Mouse (Mus musculus): ENCODE data around the gene Ear6. TPM values are rescaled to one million over a fixed set of nuclear protein-coding genes. Genes with fewer than 3 reads are reported as not detected.

The Ear6 gene
- polyA plus RNA-seq, 1 experiment from 2014 or later = not detected

- no peak within 1 kb of the TSS for H3K27ac ChIP-seq (ENCODE audit: low read length)
- H3K9ac ChIP-seq (replicated peaks; ENCODE audit: low read length) = no peak within 1 kb of the TSS
- H3K4me3 ChIP-seq (ENCODE audit: low read length) = no peak within 1 kb of the TSS
- 81% methylated on average over 9 of the region's 9 CpGs for WGBS
- no peaks in the 10 kb centered on the region for H3K9me3 ChIP-seq (ENCODE audit: low read length)
- ATAC-seq (ENCODE audit: low FRiP score, low TSS enrichment) = no peak
- peaks cover 48% of the 10 kb centered on the region for H3K36me3 ChIP-seq (ENCODE audit: insufficient read depth, low read length)
- no peaks in the 10 kb centered on the region for H3K27me3 ChIP-seq (ENCODE audit: insufficient read depth, low read length)
- no peak within 1 kb of the TSS for H3K4me2 ChIP-seq (replicated peaks; ENCODE audit: low read depth, low read length)
- H3K4me1 ChIP-seq (ENCODE audit: insufficient read depth, low read length) = no peaks in the 10 kb centered on the region
Observed at GRCm38 (mm10) chr14:51892191-51892939, 38.9 kb downstream of the Ear6 start, which contains the start of gene Slc39a2. TSS of gene Slc39a2 (plus strand) at chr14:51892889.

GRCm38 (mm10) chr14:51893094-51893794 is 39.7 kb downstream of the Ear6 start:
- Histone ChIP-seq H3K4me3 (ENCODE audit: low read length) (no peak overlapping the region), H3K4me2 (replicated peaks; ENCODE audit: low read depth, low read length) (no peak overlapping the region), H3K4me1 (ENCODE audit: insufficient read depth, low read length) (no peaks in the 10 kb centered on the region), H3K9me3 (ENCODE audit: low read length) (no peaks in the 10 kb centered on the region), H3K27me3 (ENCODE audit: insufficient read depth, low read length) (no peaks in the 10 kb centered on the region), H3K9ac (replicated peaks; ENCODE audit: low read length) (no peak overlapping the region), H3K27ac (ENCODE audit: low read length) (no peak overlapping the region), H3K36me3 (ENCODE audit: insufficient read depth, low read length) (peaks cover 40% of the 10 kb centered on the region)
- WGBS = 34% methylated on average over 10 of the region's 10 CpGs
- no peak for ATAC-seq (ENCODE audit: low FRiP score, low TSS enrichment)

- H3K4me3 ChIP-seq (ENCODE audit: low read length) = no peak overlapping the region
Observed at GRCm38 (mm10) chr14:51893809-51894208, 40.3 kb downstream of the Ear6 start.

GRCm38 (mm10) chr14:51895071-51895470 is 41.6 kb downstream of the Ear6 start:
- H3K4me1 ChIP-seq (ENCODE audit: insufficient read depth, low read length) = no peaks in the 10 kb centered on the region
- H3K36me3 ChIP-seq (ENCODE audit: insufficient read depth, low read length) = peaks cover 23% of the 10 kb centered on the region
- no peak overlapping the region for H3K27ac ChIP-seq (ENCODE audit: low read length)
- H3K4me3 ChIP-seq (ENCODE audit: low read length) = no peak overlapping the region
- WGBS = 79% methylated on average over 14 of the region's 14 CpGs
- no peak overlapping the region for H3K4me2 ChIP-seq (replicated peaks; ENCODE audit: low read depth, low read length)
- no peak for ATAC-seq (ENCODE audit: low FRiP score, low TSS enrichment)
- no peaks in the 10 kb centered on the region for H3K27me3 ChIP-seq (ENCODE audit: insufficient read depth, low read length)
- no peak overlapping the region for H3K9ac ChIP-seq (replicated peaks; ENCODE audit: low read length)
- H3K9me3 ChIP-seq (ENCODE audit: low read length) = no peaks in the 10 kb centered on the region

More at GRCm38 (mm10) chr14:51893809-51894208, 40.3 kb downstream of the Ear6 start:
- WGBS = 64% methylated on average over 3 of the region's 3 CpGs
- no peak overlapping the region for H3K9ac ChIP-seq (replicated peaks; ENCODE audit: low read length)
- ATAC-seq (ENCODE audit: low FRiP score, low TSS enrichment) = no peak
- no peaks in the 10 kb centered on the region for H3K4me1 ChIP-seq (ENCODE audit: insufficient read depth, low read length)
- peaks cover 36% of the 10 kb centered on the region for H3K36me3 ChIP-seq (ENCODE audit: insufficient read depth, low read length)
- no peak overlapping the region for H3K4me2 ChIP-seq (replicated peaks; ENCODE audit: low read depth, low read length)
- no peak overlapping the region for H3K27ac ChIP-seq (ENCODE audit: low read length)
- no peaks in the 10 kb centered on the region for H3K9me3 ChIP-seq (ENCODE audit: low read length)
- no peaks in the 10 kb centered on the region for H3K27me3 ChIP-seq (ENCODE audit: insufficient read depth, low read length)

- Histone ChIP-seq H3K4me1 (ENCODE audit: insufficient read depth, low read length) (no peaks in the 10 kb centered on the region), H3K9me3 (ENCODE audit: low read length) (no peaks in the 10 kb centered on the region), H3K4me3 (ENCODE audit: low read length) (no peak overlapping the region), H3K4me2 (replicated peaks; ENCODE audit: low read depth, low read length) (no peak overlapping the region), H3K27me3 (ENCODE audit: insufficient read depth, low read length) (no peaks in the 10 kb centered on the region), H3K27ac (ENCODE audit: low read length) (no peak overlapping the region), H3K36me3 (ENCODE audit: insufficient read depth, low read length) (peaks cover 15% of the 10 kb centered on the region), H3K9ac (replicated peaks; ENCODE audit: low read length) (no peak overlapping the region)
- ATAC-seq (ENCODE audit: low FRiP score, low TSS enrichment) = no peak
- WGBS = 83% methylated on average over 6 of the region's 6 CpGs
Observed at GRCm38 (mm10) chr14:51896019-51896418, 42.5 kb downstream of the Ear6 start.

- Histone ChIP-seq H3K9me3 (ENCODE audit: low read length) (no peaks in the 10 kb centered on the region), H3K4me3 (ENCODE audit: low read length) (no peak overlapping the region), H3K9ac (replicated peaks; ENCODE audit: low read length) (no peak overlapping the region), H3K36me3 (ENCODE audit: insufficient read depth, low read length) (peaks cover 8% of the 10 kb centered on the region), H3K4me2 (replicated peaks; ENCODE audit: low read depth, low read length) (no peak overlapping the region), H3K4me1 (ENCODE audit: insufficient read depth, low read length) (no peaks in the 10 kb centered on the region), H3K27me3 (ENCODE audit: insufficient read depth, low read length) (no peaks in the 10 kb centered on the region), H3K27ac (ENCODE audit: low read length) (no peak overlapping the region)
- 76% methylated on average over 8 of the region's 8 CpGs for WGBS
- ATAC-seq (ENCODE audit: low FRiP score, low TSS enrichment) = no peak
Observed at GRCm38 (mm10) chr14:51896539-51897170, 43.2 kb downstream of the Ear6 start.

GRCm38 (mm10) chr14:51899351-51899750 is 45.9 kb downstream of the Ear6 start:
- Histone ChIP-seq H3K36me3 (ENCODE audit: insufficient read depth, low read length) (no peaks in the 10 kb centered on the region), H3K4me1 (ENCODE audit: insufficient read depth, low read length) (no peaks in the 10 kb centered on the region), H3K9me3 (ENCODE audit: low read length) (no peaks in the 10 kb centered on the region), H3K27ac (ENCODE audit: low read length) (no peak overlapping the region), H3K4me2 (replicated peaks; ENCODE audit: low read depth, low read length) (no peak overlapping the region), H3K4me3 (ENCODE audit: low read length) (no peak overlapping the region), H3K9ac (replicated peaks; ENCODE audit: low read length) (no peak overlapping the region), H3K27me3 (ENCODE audit: insufficient read depth, low read length) (no peaks in the 10 kb centered on the region)
- WGBS = 88% methylated on average over 1 of the region's 1 CpGs
- ATAC-seq (ENCODE audit: low FRiP score, low TSS enrichment) = no peak

- Histone ChIP-seq H3K9ac (replicated peaks; ENCODE audit: low read length) (no peak overlapping the region), H3K9me3 (ENCODE audit: low read length) (no peaks in the 10 kb centered on the region), H3K36me3 (ENCODE audit: insufficient read depth, low read length) (no peaks in the 10 kb centered on the region), H3K27ac (ENCODE audit: low read length) (no peak overlapping the region), H3K4me3 (ENCODE audit: low read length) (no peak overlapping the region), H3K4me2 (replicated peaks; ENCODE audit: low read depth, low read length) (no peak overlapping the region), H3K27me3 (ENCODE audit: insufficient read depth, low read length) (no peaks in the 10 kb centered on the region), H3K4me1 (ENCODE audit: insufficient read depth, low read length) (no peaks in the 10 kb centered on the region)
- ATAC-seq (ENCODE audit: low FRiP score, low TSS enrichment) = no peak
- 62% methylated on average over 9 of the region's 9 CpGs for WGBS
Observed at GRCm38 (mm10) chr14:51902806-51903710, 49.6 kb downstream of the Ear6 start.

GRCm38 (mm10) chr14:51903782-51904181 is 50.3 kb downstream of the Ear6 start:
- H3K4me2 ChIP-seq (replicated peaks; ENCODE audit: low read depth, low read length) = no peak overlapping the region
- no peaks in the 10 kb centered on the region for H3K36me3 ChIP-seq (ENCODE audit: insufficient read depth, low read length)
- H3K9ac ChIP-seq (replicated peaks; ENCODE audit: low read length) = no peak overlapping the region
- H3K4me3 ChIP-seq (ENCODE audit: low read length) = no peak overlapping the region
- H3K9me3 ChIP-seq (ENCODE audit: low read length) = no peaks in the 10 kb centered on the region
- H3K27me3 ChIP-seq (ENCODE audit: insufficient read depth, low read length) = no peaks in the 10 kb centered on the region
- WGBS = 84% methylated on average over 9 of the region's 9 CpGs
- no peak overlapping the region for H3K27ac ChIP-seq (ENCODE audit: low read length)
- H3K4me1 ChIP-seq (ENCODE audit: insufficient read depth, low read length) = no peaks in the 10 kb centered on the region
- no peak for ATAC-seq (ENCODE audit: low FRiP score, low TSS enrichment)

Measured in kidney, embryonic 16.5 days (tissue).